Mouse (Mus musculus) erythroblast, embryonic 14.5 days (primary cell): ENCODE data around the gene Ddx43.

Experiments
- GATA1 ChIP-seq: IDR thresholded peaks from 2 replicates; pipeline ENCODE4 v1.6.1; 2012; ENCODE audit warnings: low read length, inconsistent platforms, mixed read lengths
- TAL1 ChIP-seq: IDR thresholded peaks from 3 replicates; pipeline ENCODE4 v1.6.1; 2012; ENCODE audit warnings: low read length, inconsistent platforms, mixed read lengths

DNA sequence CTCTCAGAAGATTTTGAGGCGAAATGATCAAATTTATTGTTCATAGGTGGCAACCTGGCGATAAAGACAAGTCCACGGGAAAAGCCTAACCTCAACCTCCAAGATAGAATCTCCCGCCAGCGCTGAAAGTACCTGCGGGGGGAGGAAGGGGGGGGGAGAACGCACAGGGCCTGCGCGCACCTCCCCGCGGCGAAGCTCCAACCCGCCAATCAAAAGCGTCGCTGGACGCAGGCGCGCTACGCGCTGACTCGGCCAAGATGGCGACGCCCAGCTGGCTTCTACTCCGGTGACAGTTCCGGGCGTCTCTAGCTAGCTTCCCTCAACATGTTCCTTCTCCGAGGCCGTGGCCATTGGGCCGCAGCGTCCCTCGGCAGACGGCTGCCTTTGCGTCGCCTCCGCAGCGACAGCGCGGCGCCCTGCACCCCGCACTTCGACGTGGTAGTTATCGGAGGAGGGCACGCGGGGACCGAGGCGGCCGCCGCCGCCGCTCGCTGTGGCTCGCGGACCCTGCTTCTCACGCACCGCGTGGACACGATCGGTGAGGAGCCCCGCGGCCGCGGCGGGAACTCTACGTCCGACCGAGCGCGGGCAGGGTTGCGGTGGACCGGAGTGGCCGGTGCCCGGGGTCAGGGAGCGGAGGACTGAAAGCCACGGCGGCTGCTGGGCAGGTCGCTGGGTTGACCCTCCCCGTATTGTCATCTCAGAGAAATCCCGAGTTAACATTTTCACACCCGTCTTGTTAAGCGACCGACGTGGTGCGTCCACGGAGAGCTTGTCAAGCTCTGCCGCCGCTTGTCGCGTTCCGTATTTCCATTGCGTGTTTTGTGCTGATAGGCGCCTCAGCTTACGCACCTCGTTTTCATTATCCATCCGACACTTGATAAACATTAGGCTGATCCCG, 52.6 kb downstream of the Ddx43 start, which contains the start of the genes Mto1 and Gm17324:
- TF ChIP-seq GATA1 (peak; percentile 44; the same call in 1 of the 2 replicates), TAL1 (no peak)
